Mouse (Mus musculus): Measurements from ENCODE around the gene Sh2d6.

GRCm38 (mm10) chr6:72488850-72489249 is 32.7 kb downstream of the Sh2d6 start:
- TF ChIP-seq CTCF (IDR thresholded peaks at IDR 0.05; ENCODE audit: low read depth) (no peak), EP300 (IDR thresholded peaks at IDR 0.05; ENCODE audit: low read depth) (no peak)

Data from heart, postnatal 0 days (tissue).